Mouse (Mus musculus) cortical plate, adult 2 months (tissue): ENCODE data around the gene Gbp8.
"Not testable (repeated sequence)": the region's sequence is repeated elsewhere in the genome, so short reads cannot be mapped to it uniquely, and the experiment has no call there.

ENCODE experiments used
- CTCF ChIP-seq: fragments of 200-500 bp; IDR thresholded peaks from 2 replicates; pipeline ENCODE4 v1.5.1; 2011; ENCODE audit warnings: mild to moderate bottlenecking, control low read depth, low read length; ENCODE audit not compliant: insufficient read depth; ENCODE audit errors: extremely low read depth
- POLR2A ChIP-seq: fragments of 200-500 bp; IDR thresholded peaks from 2 replicates; pipeline ENCODE4 v1.6.1; 2011; ENCODE audit warnings: mild to moderate bottlenecking, low read length, control low read depth; ENCODE audit not compliant: insufficient read depth; ENCODE audit errors: extremely low read depth

GRCm38 (mm10) chr5:105109775-105110174 is 29.6 kb downstream of the Gbp8 start:
- TF ChIP-seq CTCF, POLR2A: not testable (repeated sequence)
